Mouse (Mus musculus) limb, embryonic 14.5 days (tissue): ENCODE results near the gene Scfd2. TPM values are rescaled to one million over a fixed set of nuclear protein-coding genes. Genes with fewer than 3 reads are reported as not detected.

Experiments
- ATAC-seq: fragments of 200-750 bp; cut with Nextera tagmentation; 2 replicates; pipeline ENCODE4 v1.8.0; 2017; ENCODE audit warnings: low read depth, moderate number of reproducible peaks, moderate TSS enrichment; ENCODE audit not compliant: low FRiP score
- DNase-seq: peaks from one replicate; pipeline ENCODE4 v3.0.0-alpha.2; 2015; ENCODE audit warnings: low spot score
- H3K27ac ChIP-seq: fragments of 300-500 bp; sonication (generic); replicated peaks from 2 replicates; pipeline ENCODE4 v1.5.1; 2014; ENCODE audit warnings: low read depth, mild to moderate bottlenecking, low read length, moderate library complexity, mixed read lengths
- H3K27me3 ChIP-seq: fragments of 300-500 bp; sonication (generic); 2 replicates; pipeline ENCODE4 v1.6.1; 2014; ENCODE audit warnings: low read length, mixed read lengths; ENCODE audit not compliant: control insufficient read depth, insufficient read depth
- H3K36me3 ChIP-seq: fragments of 300-500 bp; sonication (generic); 2 replicates; pipeline ENCODE4 v1.6.1; 2014; ENCODE audit warnings: mild to moderate bottlenecking, low read length, moderate library complexity, mixed read lengths; ENCODE audit not compliant: control insufficient read depth, insufficient read depth
- H3K4me1 ChIP-seq: fragments of 300-500 bp; sonication (generic); 2 replicates; pipeline ENCODE4 v1.6.1; 2014; ENCODE audit warnings: antibody characterized with exemption, low read length, mixed read lengths; ENCODE audit not compliant: control insufficient read depth, insufficient read depth
- H3K4me2 ChIP-seq: fragments of 300-500 bp; sonication (generic); replicated peaks from 2 replicates; pipeline ENCODE4 v1.6.1; 2014; ENCODE audit warnings: low read depth, mild to moderate bottlenecking, low read length, moderate library complexity; ENCODE audit not compliant: severe bottlenecking
- H3K4me3 ChIP-seq: fragments of 300-500 bp; sonication (generic); replicated peaks from 2 replicates; pipeline ENCODE4 v1.5.1; 2014; ENCODE audit warnings: low read length
- H3K9ac ChIP-seq: fragments of 300-500 bp; sonication (generic); 2 replicates; pipeline ENCODE4 v1.6.1; 2014; ENCODE audit warnings: mild to moderate bottlenecking, low read depth, low read length, moderate library complexity; ENCODE audit not compliant: severe bottlenecking
- H3K9me3 ChIP-seq: fragments of 300-500 bp; sonication (generic); 2 replicates; pipeline ENCODE4 v1.6.1; 2016; ENCODE audit warnings: low read length; ENCODE audit not compliant: control insufficient read depth
- POLR2A ChIP-seq: fragments of 200-500 bp; IDR thresholded peaks from 2 replicates; pipeline ENCODE4 v1.8.0; 2012; ENCODE audit warnings: inconsistent platforms, mild to moderate bottlenecking, moderate library complexity, borderline replicate concordance; ENCODE audit not compliant: insufficient read depth, insufficient read length; ENCODE audit errors: extremely low read depth
- WGBS: fragments of 180-500 bp; shearing (Covaris S2); extraction: QIAGEN DNeasy Blood & Tissue Kit; methylation state at CpG from one replicate; pipeline ENCODE4 v1.1.7; 2014; 5-methylcytosine and 5-hydroxymethylcytosine counted together
- polyA plus RNA-seq, 2 experiments: library from polyadenylated mRNA; depleted of rRNA in 1 of 2; stranded (reverse) in 1 of 2; unstranded in 1 of 2; fragments of >200 nt; fragmentation: Nextera tagmentation in 1 of 2; extraction: Ambion mirVana in 1 of 2; gene quantifications; 2 replicates each; pipeline versions ENCODE4 v1.2.1 to v1.2.3; 2012 to 2014

Gene Scfd2
- polyA plus RNA-seq, 2 experiments = 9.6 to 16.2 TPM

GRCm38 (mm10) chr5:74188076-74188475, 343.5 kb downstream of the Scfd2 start:
- Histone ChIP-seq H3K9ac (no peak overlapping the region), H3K4me3 (no peak overlapping the region), H3K36me3 (no peaks in the 10 kb centered on the region), H3K4me1 (peaks cover 20% of the 10 kb centered on the region), H3K4me2 (no peak overlapping the region), H3K27me3 (no peaks in the 10 kb centered on the region), H3K27ac (no peak overlapping the region), H3K9me3 (no peaks in the 10 kb centered on the region)
- ATAC-seq = no peak
- DNase-seq = no peak
- no peak for TF ChIP-seq POLR2A
- WGBS = 90% methylated on average over 12 of the region's 12 CpGs

- Histone ChIP-seq H3K4me3 (no peak overlapping the region), H3K4me1 (peaks cover 6% of the 10 kb centered on the region), H3K9me3 (no peaks in the 10 kb centered on the region), H3K27me3 (no peaks in the 10 kb centered on the region), H3K9ac (no peak overlapping the region), H3K27ac (no peak overlapping the region), H3K4me2 (no peak overlapping the region), H3K36me3 (no peaks in the 10 kb centered on the region)
- no peak for TF ChIP-seq POLR2A
- no peak for DNase-seq
- no peak for ATAC-seq
- WGBS = 67% methylated on average over 9 of the region's 9 CpGs
Measured at GRCm38 (mm10) chr5:74184607-74185006, 347.0 kb downstream of the Scfd2 start.

GRCm38 (mm10) chr5:74183118-74183517, 348.4 kb downstream of the Scfd2 start:
- no peak for ATAC-seq
- no peak for DNase-seq
- Histone ChIP-seq H3K4me3 (no peak overlapping the region), H3K4me1 (peaks cover 6% of the 10 kb centered on the region; the same call in 1 of the 2 replicates), H3K27ac (no peak overlapping the region), H3K9me3 (no peaks in the 10 kb centered on the region), H3K9ac (no peak overlapping the region), H3K4me2 (no peak overlapping the region), H3K27me3 (no peaks in the 10 kb centered on the region), H3K36me3 (no peaks in the 10 kb centered on the region)
- TF ChIP-seq POLR2A = no peak
- 64% methylated on average over 10 of the region's 10 CpGs for WGBS

DNA sequence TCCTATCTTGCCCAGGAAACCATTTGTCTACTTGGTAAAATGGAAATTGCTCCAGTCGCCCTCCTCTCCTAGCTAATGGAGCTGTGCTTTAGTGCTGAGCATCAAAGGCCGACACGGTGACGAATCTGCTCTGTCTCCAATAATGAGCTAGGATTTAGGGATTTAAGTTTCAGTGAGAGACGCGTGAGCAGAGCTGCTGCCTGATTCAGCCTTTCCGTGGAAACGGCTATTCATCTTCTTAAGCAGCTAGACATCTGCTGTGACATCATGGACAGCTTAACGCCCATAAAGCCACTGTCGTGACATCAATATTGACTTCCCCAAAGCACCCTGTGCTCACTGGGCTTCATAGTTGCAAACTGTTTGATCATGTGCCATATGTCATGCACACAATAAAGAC, 351.3 kb downstream of the Scfd2 start:
- no peak for ATAC-seq

DNA sequence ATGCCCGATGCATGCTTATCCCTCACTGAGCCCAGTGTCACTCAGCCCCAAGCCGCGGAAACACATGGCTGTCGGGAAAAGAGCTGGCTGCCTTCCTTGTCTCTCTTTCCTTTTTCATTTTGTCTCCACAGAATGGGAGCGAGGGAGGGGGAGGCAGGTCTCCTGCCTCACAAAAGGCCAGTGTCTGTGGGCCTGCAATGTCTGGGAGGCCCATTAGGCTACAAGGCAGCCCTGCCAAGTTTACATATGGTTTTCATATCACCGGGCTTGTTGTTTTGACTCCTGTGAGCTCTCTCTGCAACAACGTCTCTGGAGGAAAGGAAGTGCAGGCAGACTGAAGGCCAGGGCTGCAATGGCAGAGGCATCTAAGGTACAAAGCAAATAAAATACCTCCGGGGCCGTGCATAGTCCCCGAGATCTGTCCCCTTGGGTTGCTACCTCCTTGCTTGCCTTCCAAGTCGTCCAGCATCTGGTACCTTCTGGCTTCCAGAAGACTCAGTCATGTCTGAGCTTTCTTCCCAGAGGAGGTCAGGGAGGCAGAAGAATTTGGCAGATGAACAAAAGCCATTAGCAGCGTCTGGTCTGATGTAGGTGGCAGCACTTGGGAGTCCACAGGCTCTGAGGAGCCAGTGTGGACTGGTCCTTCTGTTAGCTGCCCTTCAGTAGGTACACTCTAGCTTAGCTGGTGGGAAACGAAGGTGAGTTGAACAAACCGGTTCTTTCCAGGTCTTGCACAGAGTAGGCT, 355.9 kb downstream of the Scfd2 start:
- Histone ChIP-seq H3K4me1 (peaks cover 41% of the 10 kb centered on the region), H3K4me3 (no peak overlapping the region), H3K27ac (peak overlapping the region; percentile 88), H3K36me3 (no peaks in the 10 kb centered on the region), H3K27me3 (no peaks in the 10 kb centered on the region), H3K9me3 (no peaks in the 10 kb centered on the region), H3K9ac (0 out of 2 replicates have a peak overlapping the region, but pooled peaks have one; percentile 4), H3K4me2 (peak overlapping the region; percentile 32; the same call in 1 of the 2 replicates)
- no peak for TF ChIP-seq POLR2A
- peak; percentile 76 for ATAC-seq
- peak; percentile 87 for DNase-seq
- WGBS = 20% methylated on average over 14 of the region's 14 CpGs

More for the DNA sequence above, 351.3 kb downstream of the Scfd2 start:
- Histone ChIP-seq H3K4me1 (peaks cover 16% of the 10 kb centered on the region), H3K9ac (no peak overlapping the region), H3K9me3 (no peaks in the 10 kb centered on the region), H3K27ac (no peak overlapping the region), H3K36me3 (no peaks in the 10 kb centered on the region), H3K4me3 (no peak overlapping the region), H3K27me3 (no peaks in the 10 kb centered on the region), H3K4me2 (no peak overlapping the region)
- no peak for DNase-seq
- TF ChIP-seq POLR2A = no peak
- WGBS = 30% methylated on average over 10 of the region's 10 CpGs
